Mouse (Mus musculus) lung, adult 2 months (tissue): ENCODE results near the gene Muc3a. TPM values are rescaled to one million over a fixed set of nuclear protein-coding genes. Genes with fewer than 3 reads are reported as not detected.

Experiments used
- DNase-seq: peaks from one replicate; pipeline ENCODE4 v3.0.0; 2022
- H3K4me1 ChIP-seq: fragments of 200-500 bp; 2 replicates; pipeline ENCODE4 v1.6.1; 2011; ENCODE audit warnings: low read length; ENCODE audit not compliant: control insufficient read depth, insufficient read depth
- H3K4me3 ChIP-seq: fragments of 200-500 bp; replicated peaks from 2 replicates; pipeline ENCODE3; 2011; ENCODE audit warnings: low read depth, mild to moderate bottlenecking, control low read depth, low read length; ENCODE audit errors: extremely low read depth
- CTCF ChIP-seq: fragments of 200-500 bp; IDR thresholded peaks from 2 replicates; pipeline ENCODE4 v1.5.1; 2011; ENCODE audit warnings: mild to moderate bottlenecking, low read length, control low read depth; ENCODE audit not compliant: insufficient read depth
- POLR2A ChIP-seq: fragments of 200-500 bp; IDR thresholded peaks from 2 replicates; pipeline ENCODE4 v1.6.1; 2011; ENCODE audit warnings: low read depth, mild to moderate bottlenecking, control low read depth, low read length, borderline replicate concordance; ENCODE audit errors: extremely low read depth
- WGBS: fragments of 180-500 bp; shearing (Covaris S2); methylation state at CpG from one replicate; pipeline ENCODE4 v1.1.7; 2018; 5-methylcytosine and 5-hydroxymethylcytosine counted together
- polyA plus RNA-seq: library from polyadenylated mRNA; depleted of rRNA; stranded (reverse); fragments of >200 nt; gene quantifications from 2 replicates; pipeline ENCODE4 v1.2.3, GENCODE M21; 2012; rRNA removed

Muc3a gene
- polyA plus RNA-seq = 0.26 and 0.74 TPM in 2 replicates

DNA sequence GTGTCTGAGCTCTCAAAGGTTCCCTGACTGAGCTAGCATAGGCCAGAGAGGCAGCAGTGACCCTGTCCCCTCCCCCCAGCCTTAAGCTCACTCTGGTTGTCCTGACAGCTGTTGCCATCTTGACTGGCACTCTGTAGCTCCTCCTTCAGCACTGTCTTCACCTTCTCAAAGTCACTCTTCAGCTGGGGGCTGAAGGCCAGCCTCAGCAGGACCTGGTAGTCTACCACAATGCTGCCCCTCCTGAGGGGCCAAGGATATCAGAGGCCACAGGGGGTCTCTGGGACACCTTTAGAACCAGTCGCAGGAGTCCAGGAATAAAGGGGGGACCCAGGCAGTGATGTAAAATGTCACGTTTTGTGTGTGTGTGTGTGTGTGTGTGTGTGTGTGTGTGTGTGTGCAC is at the start of gene Muc3a:
Gene Muc3a (minus strand): TSS at position 101 of the 400 bp plus-strand sequence.
- TF ChIP-seq CTCF (no peak), POLR2A (no peak)
- 70% methylated on average over 2 of the region's 2 CpGs for WGBS
- Histone ChIP-seq H3K4me1 (no peaks in the 10 kb centered on the region), H3K4me3 (no peak within 1 kb of the TSS)
- DNase-seq = no peak

DNA sequence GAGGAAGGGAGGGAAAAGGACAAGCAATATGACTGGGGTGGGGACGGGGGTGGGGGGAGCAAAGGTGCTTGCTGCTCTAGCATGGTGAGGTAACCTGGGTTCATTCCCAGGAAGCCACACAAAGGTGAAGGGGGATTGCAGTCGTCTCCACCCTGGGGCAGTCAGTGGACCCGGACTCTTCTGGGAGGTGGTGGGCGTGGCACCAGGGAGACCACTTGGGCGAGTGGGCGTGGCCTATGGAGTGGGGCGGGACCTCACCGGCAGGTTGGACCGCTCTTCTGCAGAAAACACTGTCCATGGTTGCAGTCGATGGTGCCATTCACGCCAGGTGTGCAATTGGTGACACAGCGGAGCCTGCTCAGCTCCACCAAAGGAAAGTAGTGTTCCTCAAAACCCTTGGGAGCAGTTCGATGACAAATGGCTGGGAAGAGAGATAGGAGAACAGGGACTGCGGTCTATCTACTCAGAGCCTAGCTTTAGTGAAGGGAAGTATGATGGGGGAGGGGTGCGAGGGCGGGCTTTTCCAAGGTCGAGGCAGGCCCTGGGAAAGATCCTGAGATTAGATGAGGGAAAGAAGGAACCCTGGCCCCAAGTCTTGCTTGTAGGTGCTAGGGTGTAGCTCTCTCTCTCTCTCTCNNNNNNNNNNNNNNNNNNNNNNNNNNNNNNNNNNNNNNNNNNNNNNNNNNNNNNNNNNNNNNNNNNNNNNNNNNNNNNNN is 917 bp downstream of the Muc3a start:
- WGBS = 17% methylated on average over 17 of the region's 17 CpGs
- TF ChIP-seq CTCF = no peak
- no peak for TF ChIP-seq POLR2A
- no peak overlapping the region for H3K4me3 ChIP-seq
- no peaks in the 10 kb centered on the region for H3K4me1 ChIP-seq
- no peak for DNase-seq

DNA sequence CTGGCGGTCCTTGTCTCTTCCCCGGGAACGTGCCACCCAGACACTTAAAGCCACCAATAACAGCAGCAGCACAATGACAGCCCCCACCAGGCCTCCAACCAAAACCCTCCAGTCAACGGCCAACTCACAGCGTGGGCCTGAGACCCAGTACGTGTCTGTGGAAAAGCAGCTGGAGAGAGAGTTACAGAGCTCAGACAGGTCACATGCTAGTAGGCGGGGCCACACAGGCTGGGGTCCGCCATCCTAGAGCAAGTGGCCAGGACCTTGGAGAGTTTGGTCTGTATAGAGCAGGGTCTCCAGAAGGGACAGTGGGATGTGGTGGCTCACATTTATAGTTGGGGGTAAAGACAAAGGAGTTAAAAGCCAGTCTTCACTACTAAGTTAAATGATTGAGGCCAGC is 1.5 kb downstream of the Muc3a start:
- TF ChIP-seq CTCF = no peak
- TF ChIP-seq POLR2A = no peak
- 59% methylated on average over 8 of the region's 8 CpGs for WGBS
- Histone ChIP-seq H3K4me1 (no peaks in the 10 kb centered on the region), H3K4me3 (no peak overlapping the region)
- no peak for DNase-seq

DNA sequence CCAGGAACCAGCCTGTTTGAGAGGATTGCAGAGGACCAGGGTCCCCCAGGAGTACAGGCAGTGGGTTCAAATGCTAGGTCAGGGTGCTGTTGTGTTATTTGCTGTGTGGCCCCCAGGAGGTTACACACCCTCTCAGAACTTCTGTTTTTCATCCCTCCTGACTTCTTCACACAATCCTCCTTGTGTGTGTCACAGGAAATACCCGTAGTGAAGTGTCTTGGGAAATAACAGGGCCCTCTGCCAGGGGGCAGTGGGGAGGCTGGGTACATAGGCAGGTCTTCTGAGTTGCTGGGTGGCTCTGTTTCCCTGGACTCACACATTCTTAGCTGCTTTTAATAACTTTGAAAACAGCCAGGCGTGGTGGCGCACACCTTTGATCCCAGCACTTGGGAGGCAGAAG is 6.9 kb downstream of the Muc3a start:
- no peaks in the 10 kb centered on the region for H3K4me1 ChIP-seq
- 66% methylated on average over 3 of the region's 3 CpGs for WGBS
- TF ChIP-seq POLR2A = no peak
- TF ChIP-seq CTCF = no peak
- no peak overlapping the region for H3K4me3 ChIP-seq
- no peak for DNase-seq

DNA sequence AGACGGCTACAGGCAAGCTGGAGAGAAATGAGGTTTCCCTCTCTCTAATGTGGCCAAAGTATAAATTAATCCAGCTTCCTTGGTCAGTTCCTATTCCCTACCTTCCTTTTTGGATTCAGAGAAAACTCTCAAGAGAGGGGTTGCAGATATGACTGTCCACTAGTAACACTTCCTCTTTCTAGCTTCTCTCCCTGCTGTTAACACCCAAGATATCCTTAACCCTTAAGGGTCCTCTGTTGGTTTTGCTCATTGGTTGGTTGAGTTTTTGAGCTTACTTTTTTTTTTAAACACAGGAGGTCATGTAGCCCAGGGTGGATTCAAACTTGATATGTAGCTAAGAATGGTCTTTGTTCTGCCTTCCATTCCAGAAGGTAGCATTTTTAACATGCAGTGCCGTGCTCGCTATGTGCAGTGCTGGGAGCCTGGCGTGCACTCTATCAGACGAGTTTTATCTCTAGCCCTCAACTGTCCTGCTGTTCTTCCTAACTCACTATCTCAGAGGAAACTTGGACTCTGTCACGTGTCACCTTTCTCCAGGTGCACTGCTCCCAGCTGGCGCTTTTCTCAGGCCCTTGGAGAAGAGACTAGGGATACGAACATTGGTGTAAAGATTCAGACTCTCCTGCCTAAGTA is 17.6 kb downstream of the Muc3a start:
- WGBS = 54% methylated on average over 8 of the region's 8 CpGs
- H3K4me3 ChIP-seq = no peak overlapping the region

DNA sequence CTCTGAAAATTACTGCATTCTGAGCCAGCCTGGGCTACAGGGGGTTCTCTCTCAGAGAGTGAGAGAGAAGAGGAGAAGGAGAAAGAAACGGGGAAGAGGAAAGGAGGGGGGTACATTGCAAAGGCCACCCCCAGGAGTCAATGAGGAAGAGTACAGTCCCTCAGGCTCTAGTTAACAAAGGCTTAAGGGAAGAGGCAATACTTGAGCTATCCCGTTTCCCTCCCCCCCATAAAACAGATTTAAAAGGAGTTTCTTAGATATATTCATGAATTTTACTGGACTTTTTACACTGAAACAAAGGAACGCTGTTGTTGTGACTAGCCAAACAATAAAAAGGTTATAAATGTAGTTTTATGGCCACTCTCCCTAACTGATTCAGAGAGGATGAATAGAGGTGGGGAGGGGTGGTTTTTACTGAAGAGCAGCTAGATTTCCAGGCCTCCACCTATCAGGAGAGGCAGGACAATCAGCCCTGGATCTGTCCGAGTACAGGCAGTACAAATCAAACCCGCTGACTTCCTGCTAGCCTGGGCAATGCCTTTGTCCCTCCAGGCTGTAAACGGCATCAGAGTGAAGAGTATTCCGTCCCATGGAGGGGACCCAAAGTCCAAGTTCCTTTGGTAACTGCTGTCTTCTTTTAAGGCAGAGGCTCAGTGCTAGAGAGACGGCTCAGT is 18.8 kb downstream of the Muc3a start:
- TF ChIP-seq CTCF (no peak), POLR2A (no peak)
- no peaks in the 10 kb centered on the region for H3K4me1 ChIP-seq
- DNase-seq = no peak
- no peak overlapping the region for H3K4me3 ChIP-seq
- WGBS = 66% methylated on average over 8 of the region's 8 CpGs

More for the DNA sequence above, 17.6 kb downstream of the Muc3a start:
- H3K4me1 ChIP-seq = no peaks in the 10 kb centered on the region
- no peak for TF ChIP-seq CTCF
- TF ChIP-seq POLR2A = no peak
- no peak for DNase-seq

DNA sequence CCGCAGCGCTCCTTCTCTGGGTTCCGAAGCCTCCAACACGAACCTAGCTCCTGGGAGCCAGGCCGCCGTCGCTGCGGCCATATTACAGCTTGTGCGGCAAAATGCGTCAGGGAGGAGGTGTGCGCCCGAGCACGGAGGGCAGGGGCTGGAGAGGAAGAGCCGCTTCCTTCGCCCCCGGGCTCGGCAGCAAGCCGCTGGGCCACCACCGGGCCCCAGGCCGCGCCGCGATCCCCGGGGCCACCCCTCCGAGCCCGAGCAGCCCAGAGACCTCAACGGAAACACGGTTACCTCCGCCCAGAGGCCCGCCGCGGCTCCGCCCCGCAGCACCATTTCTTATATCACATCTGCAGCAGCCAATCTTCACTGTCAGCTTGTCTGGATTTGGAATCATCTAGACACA is 22.9 kb downstream of the Muc3a start:
- TF ChIP-seq CTCF (no peak), POLR2A (no peak)
- 2% methylated on average over 34 of the region's 34 CpGs for whole genome bisulfite sequencing
- H3K4me3 ChIP-seq = no peak overlapping the region
- H3K4me1 ChIP-seq = no peaks in the 10 kb centered on the region
- DNase-seq = no peak

DNA sequence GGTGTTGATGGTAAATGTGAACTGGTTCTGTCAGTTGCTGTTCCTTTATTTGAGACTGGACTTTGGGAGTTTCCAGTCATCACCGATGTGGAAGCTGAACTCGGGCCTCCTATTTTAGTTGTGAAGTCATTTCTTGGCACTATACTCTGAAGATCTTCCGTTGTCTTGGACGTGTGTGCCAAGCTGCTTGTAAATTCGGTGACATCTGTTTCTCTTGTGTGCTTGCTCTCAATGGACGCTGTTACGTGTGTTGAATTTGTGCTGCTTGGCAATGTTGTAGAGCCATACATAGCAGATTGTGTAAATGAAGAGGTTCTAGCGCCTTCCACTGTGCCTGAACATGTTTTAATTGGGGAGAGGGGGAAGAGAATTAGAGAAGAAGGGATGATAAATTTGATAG is 26.8 kb downstream of the Muc3a start:
- TF ChIP-seq CTCF (no peak), POLR2A (no peak)
- no peak for DNase-seq
- Histone ChIP-seq H3K4me1 (no peaks in the 10 kb centered on the region), H3K4me3 (no peak overlapping the region)
- 68% methylated on average over 8 of the region's 8 CpGs for WGBS

DNA sequence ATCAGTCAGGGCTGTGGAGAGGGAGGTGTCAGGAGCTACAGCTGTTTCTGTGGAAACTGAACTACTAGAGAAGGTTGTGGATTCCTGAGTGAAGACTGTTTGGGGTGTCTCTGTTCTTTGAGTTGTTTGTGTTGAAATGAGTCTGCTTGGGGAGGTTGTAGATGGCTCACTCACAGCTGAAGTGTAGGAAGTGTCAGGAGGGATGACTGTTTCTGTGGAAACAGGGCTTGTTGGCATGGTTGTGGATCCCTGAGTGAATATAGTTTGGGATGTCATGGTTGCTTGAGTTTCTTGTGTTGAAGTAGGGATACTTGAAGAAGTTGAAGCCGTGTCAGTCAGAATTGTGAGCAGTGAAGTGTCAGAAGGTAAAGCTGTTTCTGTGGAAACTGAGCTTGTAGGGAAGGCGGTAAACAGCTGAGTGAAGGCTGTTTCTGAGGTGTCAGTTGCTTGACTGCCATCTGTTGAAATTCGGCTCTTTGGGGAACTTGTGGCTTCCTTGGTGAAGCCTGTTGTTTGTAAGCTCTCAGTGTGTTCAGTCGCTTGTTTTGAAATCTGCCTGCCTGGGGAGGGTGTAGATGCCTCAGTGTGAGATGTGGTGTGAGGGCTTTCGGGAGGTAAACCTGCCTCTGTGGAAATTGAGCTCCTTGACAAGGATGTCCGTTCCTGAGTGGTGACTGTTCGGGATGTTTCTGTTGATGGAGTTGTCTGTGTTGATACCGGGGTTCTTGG is 32.4 kb downstream of the Muc3a start:
- TF ChIP-seq CTCF (no peak), POLR2A (no peak)
- no peaks in the 10 kb centered on the region for H3K4me1 ChIP-seq
- H3K4me3 ChIP-seq = no peak overlapping the region
- WGBS = 63% methylated on average over 8 of the region's 8 CpGs
- no peak for DNase-seq

DNA sequence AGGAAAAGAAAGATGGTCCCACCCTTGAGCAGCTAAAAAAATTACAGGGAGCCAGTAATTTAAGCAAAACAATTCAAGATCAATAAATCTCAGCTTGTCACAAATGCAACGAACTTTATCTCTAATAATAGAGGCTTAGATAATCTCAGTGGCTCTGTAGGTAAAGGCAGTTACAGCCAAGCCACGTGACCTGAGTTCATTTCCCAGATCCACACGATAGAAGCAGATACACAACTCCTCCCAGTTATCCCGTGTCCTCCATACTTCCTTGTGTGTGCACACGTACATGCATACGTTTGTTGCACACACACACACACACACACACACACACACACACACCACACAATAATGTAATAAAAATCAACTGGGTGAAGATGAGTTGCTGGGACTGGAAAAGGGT is 38.2 kb downstream of the Muc3a start:
- DNase-seq = no peak
- Histone ChIP-seq H3K4me3 (no peak overlapping the region), H3K4me1 (no peaks in the 10 kb centered on the region)
- no peak for TF ChIP-seq POLR2A
- TF ChIP-seq CTCF = no peak
- 64% methylated on average over 6 of the region's 6 CpGs for WGBS
